Mouse (Mus musculus): Measurements from ENCODE around the gene Olfr763. TPM values are rescaled to one million over a fixed set of nuclear protein-coding genes. Genes with fewer than 3 reads are reported as not detected.
"Not testable (repeated sequence)": the region's sequence is repeated elsewhere in the genome, so short reads cannot be mapped to it uniquely, and the experiment has no call there.

Gene Olfr763
- polyA plus RNA-seq, 1 experiment from 2014 or later = not detected

GRCm38 (mm10) chr10:128980644-128981365 is 29.8 kb upstream of the Olfr763 start:
- H3K4me1 ChIP-seq (replicated peaks; ENCODE audit: control insufficient read depth, insufficient read depth, low read length) = no peaks in the 10 kb centered on the region
- WGBS = 71% methylated on average over 3 of the region's 3 CpGs
- H3K27me3 ChIP-seq (ENCODE audit: control insufficient read depth, insufficient read depth, low read length) = no peaks in the 10 kb centered on the region
- DNase-seq (ENCODE audit: low spot score) (no peak), ATAC-seq (replicated peaks; ENCODE audit: low FRiP score) (no peak)
- H3K4me2 ChIP-seq (ENCODE audit: low read depth, low read length, severe bottlenecking) = no peak overlapping the region
- H3K9me3 ChIP-seq (ENCODE audit: control insufficient read depth, low read length) = no peaks in the 10 kb centered on the region
- no peak overlapping the region for H3K27ac ChIP-seq (ENCODE audit: low read depth, low read length)
- H3K4me3 ChIP-seq (ENCODE audit: low read depth, low read length) = no peak overlapping the region
- no peaks in the 10 kb centered on the region for H3K36me3 ChIP-seq (ENCODE audit: control insufficient read depth, insufficient read depth, low read length)
- H3K9ac ChIP-seq (ENCODE audit: low read length) = no peak overlapping the region

GRCm38 (mm10) chr10:128989131-128989530 is 21.5 kb upstream of the Olfr763 start, which contains the start of gene Olfr9:
Olfr9 (plus strand) TSS chr10:128989431.
- not testable (repeated sequence) for H3K4me2 ChIP-seq (ENCODE audit: low read depth, low read length, severe bottlenecking); H3K4me3 ChIP-seq (ENCODE audit: low read depth, low read length); H3K36me3 ChIP-seq (ENCODE audit: control insufficient read depth, insufficient read depth, low read length); H3K9me3 ChIP-seq (ENCODE audit: control insufficient read depth, low read length); H3K4me1 ChIP-seq (replicated peaks; ENCODE audit: control insufficient read depth, insufficient read depth, low read length); DNase-seq (ENCODE audit: low spot score); ATAC-seq (replicated peaks; ENCODE audit: low FRiP score); H3K9ac ChIP-seq (ENCODE audit: low read length); H3K27ac ChIP-seq (ENCODE audit: low read depth, low read length); H3K27me3 ChIP-seq (ENCODE audit: control insufficient read depth, insufficient read depth, low read length)
- 63% methylated on average over 1 of the region's 1 CpGs for WGBS

GRCm38 (mm10) chr10:128990129-128990850 is 20.3 kb upstream of the Olfr763 start:
- H3K4me3 ChIP-seq (ENCODE audit: low read depth, low read length); H3K27ac ChIP-seq (ENCODE audit: low read depth, low read length); H3K9me3 ChIP-seq (ENCODE audit: control insufficient read depth, low read length); H3K27me3 ChIP-seq (ENCODE audit: control insufficient read depth, insufficient read depth, low read length); DNase-seq (ENCODE audit: low spot score); H3K9ac ChIP-seq (ENCODE audit: low read length); H3K36me3 ChIP-seq (ENCODE audit: control insufficient read depth, insufficient read depth, low read length); H3K4me1 ChIP-seq (replicated peaks; ENCODE audit: control insufficient read depth, insufficient read depth, low read length); H3K4me2 ChIP-seq (ENCODE audit: low read depth, low read length, severe bottlenecking): not testable (repeated sequence)
- 66% methylated on average over 7 of the region's 10 CpGs for WGBS
- ATAC-seq (replicated peaks; ENCODE audit: low FRiP score) = peak; percentile 46; the same call in 1 of the 2 replicates

- H3K4me3 ChIP-seq (ENCODE audit: low read depth, low read length) = no peak overlapping the region
- no peak overlapping the region for H3K4me2 ChIP-seq (ENCODE audit: low read depth, low read length, severe bottlenecking)
- no peak for ATAC-seq (replicated peaks; ENCODE audit: low FRiP score)
- H3K27me3 ChIP-seq (ENCODE audit: control insufficient read depth, insufficient read depth, low read length) = no peaks in the 10 kb centered on the region
- no peak for DNase-seq (ENCODE audit: low spot score)
- H3K36me3 ChIP-seq (ENCODE audit: control insufficient read depth, insufficient read depth, low read length) = no peaks in the 10 kb centered on the region
- H3K9ac ChIP-seq (ENCODE audit: low read length) = no peak overlapping the region
- no peaks in the 10 kb centered on the region for H3K9me3 ChIP-seq (ENCODE audit: control insufficient read depth, low read length)
- no peaks in the 10 kb centered on the region for H3K4me1 ChIP-seq (replicated peaks; ENCODE audit: control insufficient read depth, insufficient read depth, low read length)
- no peak overlapping the region for H3K27ac ChIP-seq (ENCODE audit: low read depth, low read length)
Measured at GRCm38 (mm10) chr10:128990994-128991393, 19.6 kb upstream of the Olfr763 start.

GRCm38 (mm10) chr10:128995796-128996195 is 14.8 kb upstream of the Olfr763 start:
- Histone ChIP-seq H3K27me3 (ENCODE audit: control insufficient read depth, insufficient read depth, low read length) (no peaks in the 10 kb centered on the region), H3K4me3 (ENCODE audit: low read depth, low read length) (no peak overlapping the region), H3K9ac (ENCODE audit: low read length) (no peak overlapping the region), H3K27ac (ENCODE audit: low read depth, low read length) (no peak overlapping the region), H3K36me3 (ENCODE audit: control insufficient read depth, insufficient read depth, low read length) (no peaks in the 10 kb centered on the region), H3K4me1 (replicated peaks; ENCODE audit: control insufficient read depth, insufficient read depth, low read length) (no peaks in the 10 kb centered on the region), H3K4me2 (ENCODE audit: low read depth, low read length, severe bottlenecking) (no peak overlapping the region), H3K9me3 (ENCODE audit: control insufficient read depth, low read length) (no peaks in the 10 kb centered on the region)
- WGBS = 100% methylated on average over 1 of the region's 1 CpGs
- DNase-seq (ENCODE audit: low spot score) (no peak), ATAC-seq (replicated peaks; ENCODE audit: low FRiP score) (no peak)

GRCm38 (mm10) chr10:128996523-128997040 is 14.0 kb upstream of the Olfr763 start:
- Histone ChIP-seq H3K27me3 (ENCODE audit: control insufficient read depth, insufficient read depth, low read length) (no peaks in the 10 kb centered on the region), H3K4me1 (replicated peaks; ENCODE audit: control insufficient read depth, insufficient read depth, low read length) (no peaks in the 10 kb centered on the region), H3K36me3 (ENCODE audit: control insufficient read depth, insufficient read depth, low read length) (no peaks in the 10 kb centered on the region), H3K27ac (ENCODE audit: low read depth, low read length) (no peak overlapping the region), H3K4me3 (ENCODE audit: low read depth, low read length) (no peak overlapping the region), H3K4me2 (ENCODE audit: low read depth, low read length, severe bottlenecking) (no peak overlapping the region), H3K9me3 (ENCODE audit: control insufficient read depth, low read length) (no peaks in the 10 kb centered on the region), H3K9ac (ENCODE audit: low read length) (no peak overlapping the region)
- no peak for DNase-seq (ENCODE audit: low spot score)
- WGBS = 82% methylated on average over 4 of the region's 4 CpGs
- ATAC-seq (replicated peaks; ENCODE audit: low FRiP score) = peak; percentile 44; the same call in 1 of the 2 replicates

- WGBS = 70% methylated on average over 14 of the region's 14 CpGs
- no peak for DNase-seq (ENCODE audit: low spot score)
Measured at GRCm38 (mm10) chr10:129004032-129004920, 6.3 kb upstream of the Olfr763 start.

GRCm38 (mm10) chr10:129011511-129011910 is 920 bp downstream of the Olfr763 start:
- H3K36me3 ChIP-seq (ENCODE audit: control insufficient read depth, insufficient read depth, low read length); ATAC-seq (replicated peaks; ENCODE audit: low FRiP score); H3K9ac ChIP-seq (ENCODE audit: low read length); H3K4me2 ChIP-seq (ENCODE audit: low read depth, low read length, severe bottlenecking); DNase-seq (ENCODE audit: low spot score); H3K27me3 ChIP-seq (ENCODE audit: control insufficient read depth, insufficient read depth, low read length); H3K27ac ChIP-seq (ENCODE audit: low read depth, low read length); H3K4me1 ChIP-seq (replicated peaks; ENCODE audit: control insufficient read depth, insufficient read depth, low read length); H3K4me3 ChIP-seq (ENCODE audit: low read depth, low read length); H3K9me3 ChIP-seq (ENCODE audit: control insufficient read depth, low read length): not testable (repeated sequence)
- WGBS = 61% methylated on average over 2 of the region's 5 CpGs

More at GRCm38 (mm10) chr10:129004032-129004920, 6.3 kb upstream of the Olfr763 start:
- Histone ChIP-seq H3K4me2 (ENCODE audit: low read depth, low read length, severe bottlenecking) (no peak overlapping the region), H3K9ac (ENCODE audit: low read length) (no peak overlapping the region), H3K9me3 (ENCODE audit: control insufficient read depth, low read length) (no peaks in the 10 kb centered on the region), H3K4me1 (replicated peaks; ENCODE audit: control insufficient read depth, insufficient read depth, low read length) (no peaks in the 10 kb centered on the region), H3K4me3 (ENCODE audit: low read depth, low read length) (no peak overlapping the region), H3K36me3 (ENCODE audit: control insufficient read depth, insufficient read depth, low read length) (no peaks in the 10 kb centered on the region), H3K27me3 (ENCODE audit: control insufficient read depth, insufficient read depth, low read length) (no peaks in the 10 kb centered on the region), H3K27ac (ENCODE audit: low read depth, low read length) (no peak overlapping the region)
- no peak for ATAC-seq (replicated peaks; ENCODE audit: low FRiP score)
